Mouse (Mus musculus): Measurements from ENCODE around the gene Hmcn2.

DNA sequence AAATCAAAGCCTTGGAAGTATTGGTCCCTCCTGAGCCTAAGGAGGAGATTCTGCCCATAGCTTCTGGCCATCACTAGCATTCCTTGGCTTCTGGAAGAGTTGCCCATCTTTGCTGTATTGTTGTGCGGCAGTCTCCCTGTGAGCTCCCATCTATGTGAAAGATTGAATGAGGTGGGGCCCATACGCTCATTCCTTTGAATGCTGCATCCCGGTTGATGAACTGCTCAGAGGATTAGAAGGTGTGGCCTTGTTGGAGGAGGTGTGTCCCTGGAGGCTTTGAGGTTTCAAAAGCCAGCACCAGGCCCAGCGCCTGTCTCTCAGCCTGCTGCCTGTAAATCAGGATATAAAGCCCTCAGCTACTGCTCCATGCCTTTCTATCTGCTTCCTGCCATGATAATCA is 132.2 kb downstream of the Hmcn2 start:
- TF ChIP-seq GATA1 (IDR thresholded peaks at IDR 0.05; ENCODE audit: borderline replicate concordance, low read length) (no peak), FLI1 (IDR thresholded peaks at IDR 0.05; ENCODE audit: low read length) (no peak)
